Mouse (Mus musculus) CH12.LX (cell line): ENCODE measurements around the gene Dcaf12.

Experiments
- CHD2 ChIP-seq: IDR thresholded peaks from 2 replicates; pipeline ENCODE4 v1.6.1; 2011; ENCODE audit warnings: low read length, improper control_type of control experiment
- CTCF ChIP-seq, 2 experiments: IDR thresholded peaks in 1 of 2; conservative IDR thresholded peaks in 1 of 2; 2 replicates each; pipeline ENCODE4 v1.5.1; 2011 to 2012; ENCODE audit warnings: low read depth in 2 of 2, low read length in 2 of 2, improper control_type of control experiment in 1 of 2, inconsistent platforms in 1 of 2, mild to moderate bottlenecking in 1 of 2, moderate library complexity in 1 of 2
- E2F4 ChIP-seq: IDR thresholded peaks from 2 replicates; pipeline ENCODE4 v1.6.1; 2011; ENCODE audit warnings: low read depth, low read length, improper control_type of control experiment; ENCODE audit not compliant: insufficient replicate concordance
- EP300 ChIP-seq: IDR thresholded peaks from 2 replicates; pipeline ENCODE4 v1.6.1; 2011; ENCODE audit warnings: low read length, improper control_type of control experiment
- HCFC1 ChIP-seq: IDR thresholded peaks from 2 replicates; pipeline ENCODE4 v1.6.1; 2012; ENCODE audit warnings: low read depth, mild to moderate bottlenecking, inconsistent platforms, low read length, improper control_type of control experiment
- MAZ ChIP-seq: IDR thresholded peaks from 2 replicates; pipeline ENCODE4 v1.6.1; 2012; ENCODE audit warnings: low read depth, mild to moderate bottlenecking, inconsistent platforms, low read length, improper control_type of control experiment, moderate library complexity
- MEF2A ChIP-seq: IDR thresholded peaks from 2 replicates; pipeline ENCODE4 v1.6.1; 2014; ENCODE audit warnings: low read depth, mild to moderate bottlenecking, inconsistent platforms, low read length, improper control_type of control experiment, borderline replicate concordance
- NRF1 ChIP-seq: IDR thresholded peaks from 2 replicates; pipeline ENCODE4 v1.6.1; 2014; ENCODE audit warnings: low read depth, mild to moderate bottlenecking, inconsistent platforms, low read length, improper control_type of control experiment, moderate library complexity
- POLR2A ChIP-seq: IDR thresholded peaks from 2 replicates; pipeline ENCODE4 v1.6.1; 2011; ENCODE audit warnings: low read depth, mild to moderate bottlenecking, improper control_type of control experiment, low read length
- TBP ChIP-seq: conservative IDR thresholded peaks from 2 replicates; pipeline ENCODE4 v1.6.1; 2011; ENCODE audit warnings: low read depth, low read length, improper control_type of control experiment
- TCF12 ChIP-seq: IDR thresholded peaks from 2 replicates; pipeline ENCODE4 v1.6.1; 2014; ENCODE audit warnings: low read depth, mild to moderate bottlenecking, inconsistent platforms, low read length, improper control_type of control experiment
- USF2 ChIP-seq: conservative IDR thresholded peaks from 2 replicates; pipeline ENCODE4 v1.6.1; 2011; ENCODE audit warnings: low read depth, low read length, improper control_type of control experiment
- ZNF384 ChIP-seq: IDR thresholded peaks from 2 replicates; pipeline ENCODE4 v1.6.1; 2012; ENCODE audit warnings: low read depth, low read length, improper control_type of control experiment, inconsistent platforms

DNA sequence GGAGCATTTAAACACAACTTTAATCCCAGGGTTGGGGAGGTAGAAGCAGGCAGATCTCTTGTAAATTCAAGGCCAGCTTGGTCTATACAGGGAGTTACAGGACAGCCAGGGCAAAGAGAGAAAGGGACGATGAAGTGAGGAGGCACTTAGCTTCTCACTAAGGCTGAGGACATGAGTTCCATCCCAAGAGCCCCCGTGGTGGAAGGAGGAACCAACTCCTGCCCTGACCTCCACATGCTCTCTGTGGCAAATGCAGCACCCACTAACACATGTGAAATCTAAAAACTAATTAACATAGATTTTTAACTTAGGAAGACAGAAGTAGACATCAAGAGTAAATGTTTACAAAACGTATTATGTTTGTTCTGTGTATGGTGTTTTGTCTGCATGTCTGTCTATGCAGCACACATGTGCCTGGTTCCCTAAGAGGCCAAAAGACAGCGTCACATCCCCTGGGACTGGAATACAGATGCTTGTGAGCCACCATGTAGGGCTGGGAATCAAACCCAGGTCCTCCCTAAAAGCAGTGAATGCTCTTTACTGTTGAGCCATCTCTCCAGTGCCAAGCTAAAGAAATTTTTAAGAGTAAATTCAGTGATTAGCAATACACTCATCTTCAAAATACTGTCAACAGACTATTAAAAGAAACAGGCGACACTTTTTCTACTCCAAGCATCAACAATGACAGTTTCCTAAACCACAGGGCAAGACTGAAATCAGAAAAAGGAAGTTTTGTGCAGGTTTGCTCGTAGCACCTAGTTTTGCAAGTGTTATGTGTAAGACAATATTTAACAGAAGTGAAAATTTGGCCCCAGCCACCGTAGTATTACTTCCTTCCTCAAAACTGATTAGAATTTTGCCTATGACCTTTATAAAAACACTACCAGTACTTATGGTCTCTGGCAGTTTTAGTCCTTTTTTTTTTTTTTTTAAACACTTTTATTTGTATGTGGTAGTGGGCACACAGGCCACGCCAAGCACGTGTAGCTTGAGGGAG, 3.8 kb downstream of the Dcaf12 start:
- TF ChIP-seq TCF12 (no peak; the same call in 1 of the 2 replicates), CTCF (conservative IDR thresholded peaks at IDR 0.05 in 1 of 2, IDR thresholded peaks at IDR 0.05 in 1 of 2; ENCODE audit: low read depth in 2 of 2, low read length in 2 of 2) (no peak), CHD2 (no peak), USF2 (no peak), MEF2A (peak; percentile 89), ZNF384 (peak; percentile 77), HCFC1 (0 out of 2 replicates have a peak, but pooled peaks have one; percentile 5), NRF1 (no peak), MAZ (no peak), POLR2A (no peak), E2F4 (no peak), TBP (no peak), EP300 (peak; percentile 89)
